Mouse (Mus musculus) heart, adult 18-20 months (tissue): ENCODE measurements at regions not wholly inside any gene's neighbourhood (a gene's known extent, or its start where the extent isn't known, plus 50 kb on each side); places are given as distances from the start of the nearest gene placed in this dataset.
A peak's percentile ranks its signal among the peaks of the same experiment; 100 is the strongest.

ENCODE experiments used
- DNase-seq, 2 experiments: peaks; one replicate each; pipeline ENCODE4 v3.0.0; 2021 to 2022; ENCODE audit warnings: mixed read lengths in 1 of 2

DNA sequence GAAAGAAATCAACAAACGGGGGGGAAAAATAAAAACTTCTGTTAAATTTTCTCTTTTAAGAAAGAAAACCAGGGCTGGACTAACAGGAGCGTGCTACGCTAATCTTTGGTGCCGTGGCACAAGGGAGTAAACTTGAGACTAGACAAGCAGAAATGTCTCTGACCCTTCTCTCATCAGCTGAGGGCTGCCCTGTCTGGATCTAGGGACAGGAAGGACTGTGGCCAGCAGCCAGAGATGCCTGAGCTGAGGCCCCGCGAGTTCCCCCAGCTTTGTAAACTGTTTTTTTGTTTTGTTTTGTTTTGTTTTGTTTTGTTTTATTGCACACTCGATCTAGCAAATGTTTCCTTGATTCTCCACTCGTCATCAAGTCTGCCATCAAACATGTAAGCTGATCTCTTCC, 239.4 kb upstream of the Lrig3 start:
- no peak for DNase-seq

- no peak for DNase-seq
Measured at GRCm38 (mm10) chr10:125735744-125736494, 230.0 kb upstream of the Lrig3 start.

DNA sequence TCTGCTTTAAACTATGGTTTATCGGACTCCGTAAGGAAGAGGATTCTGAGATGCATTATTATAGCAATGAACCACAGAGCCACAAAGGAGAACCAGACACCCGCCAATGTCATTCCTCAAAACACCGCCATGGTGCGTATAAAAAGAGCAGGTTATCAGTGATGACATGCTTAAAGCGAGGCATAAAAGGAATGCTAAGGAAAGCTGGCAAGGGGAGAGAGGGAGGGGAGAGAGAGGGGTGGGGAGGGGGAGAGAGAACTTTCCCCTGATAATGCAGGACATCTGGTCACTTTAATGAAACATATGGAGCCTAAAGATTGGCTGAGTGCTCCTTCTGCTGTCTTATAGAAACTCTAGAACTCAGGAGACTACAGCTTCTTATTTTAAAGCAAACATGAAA, 222.8 kb upstream of the Lrig3 start:
- no peak for DNase-seq

- no peak for DNase-seq
Measured at GRCm38 (mm10) chr10:125749031-125749585, 216.9 kb upstream of the Lrig3 start.

- DNase-seq, result no peak
Measured at GRCm38 (mm10) chr10:125752506-125753218, 213.3 kb upstream of the Lrig3 start.

GRCm38 (mm10) chr10:125759171-125759570, 206.8 kb upstream of the Lrig3 start:
- no peak for DNase-seq

DNA sequence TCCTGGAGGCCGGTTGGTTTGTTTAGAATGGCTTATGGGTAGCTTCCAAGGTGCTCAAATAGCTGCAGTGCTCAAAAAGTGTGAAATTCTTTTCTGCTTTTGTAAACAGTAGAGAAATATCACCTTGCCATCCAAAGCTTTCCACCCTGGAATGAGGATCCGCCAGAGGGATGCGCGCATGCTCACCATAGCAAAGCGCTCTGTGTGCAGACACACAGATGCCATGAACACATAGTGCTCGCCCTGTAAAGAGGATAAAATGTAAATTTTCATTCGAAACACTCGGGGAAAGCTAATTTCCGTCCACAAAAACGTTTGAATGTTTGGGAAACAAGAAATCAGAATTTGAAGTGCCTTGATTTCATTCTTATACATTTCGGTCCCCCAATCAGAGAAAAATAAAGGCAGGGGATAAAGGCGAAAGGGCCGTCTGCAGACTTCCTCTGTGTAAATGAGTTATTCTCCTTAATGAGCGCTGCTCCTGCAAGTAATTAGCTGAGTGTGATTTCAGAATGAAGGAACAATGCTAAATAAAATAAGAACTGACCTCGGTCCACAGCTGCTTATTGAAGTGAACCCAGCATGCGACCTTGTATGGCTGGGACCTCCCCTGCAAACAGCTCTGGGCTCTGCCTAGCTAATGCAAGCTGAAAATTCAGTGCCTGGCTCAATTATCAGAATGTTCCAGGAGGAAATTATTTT, 203.4 kb upstream of the Lrig3 start:
- no peak for DNase-seq

GRCm38 (mm10) chr10:125764402-125765102, 201.4 kb upstream of the Lrig3 start:
- peak in 1 of 2 experiments; percentile 7 for DNase-seq

- DNase-seq, result no peak
Measured at GRCm38 (mm10) chr10:125765103-125765820, 200.7 kb upstream of the Lrig3 start.

GRCm38 (mm10) chr10:125768281-125768680, 197.7 kb upstream of the Lrig3 start:
- DNase-seq, result no peak

- no peak for DNase-seq
Measured at GRCm38 (mm10) chr10:125773541-125773940, 192.4 kb upstream of the Lrig3 start.

DNA sequence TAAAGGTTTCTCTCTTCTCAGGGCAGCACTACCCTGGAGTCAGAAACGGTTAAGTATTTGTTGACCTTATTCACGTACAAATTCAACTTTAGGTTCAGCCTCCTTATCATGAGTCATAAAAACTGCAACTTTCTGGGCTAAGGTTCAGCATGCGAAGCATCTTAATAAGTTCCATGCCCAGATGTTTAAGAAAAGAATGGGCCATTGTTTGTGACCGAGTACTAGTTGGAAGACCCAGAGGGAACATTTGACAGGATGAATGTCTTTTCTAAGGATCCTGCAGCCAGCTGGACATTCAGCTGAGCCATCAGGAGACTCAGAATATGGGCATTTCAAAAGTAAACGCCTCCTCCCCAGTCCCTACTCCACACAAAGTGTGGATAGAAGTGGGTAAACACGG, 183.5 kb upstream of the Lrig3 start:
- DNase-seq, result no peak

GRCm38 (mm10) chr10:125784896-125785295, 181.1 kb upstream of the Lrig3 start:
- DNase-seq, result peak in 1 of 2 experiments; percentile 22

- no peak for DNase-seq
Measured at GRCm38 (mm10) chr10:125785448-125786196, 180.3 kb upstream of the Lrig3 start.

- DNase-seq, result no peak
Measured at GRCm38 (mm10) chr10:125786197-125786879, 179.6 kb upstream of the Lrig3 start.

DNA sequence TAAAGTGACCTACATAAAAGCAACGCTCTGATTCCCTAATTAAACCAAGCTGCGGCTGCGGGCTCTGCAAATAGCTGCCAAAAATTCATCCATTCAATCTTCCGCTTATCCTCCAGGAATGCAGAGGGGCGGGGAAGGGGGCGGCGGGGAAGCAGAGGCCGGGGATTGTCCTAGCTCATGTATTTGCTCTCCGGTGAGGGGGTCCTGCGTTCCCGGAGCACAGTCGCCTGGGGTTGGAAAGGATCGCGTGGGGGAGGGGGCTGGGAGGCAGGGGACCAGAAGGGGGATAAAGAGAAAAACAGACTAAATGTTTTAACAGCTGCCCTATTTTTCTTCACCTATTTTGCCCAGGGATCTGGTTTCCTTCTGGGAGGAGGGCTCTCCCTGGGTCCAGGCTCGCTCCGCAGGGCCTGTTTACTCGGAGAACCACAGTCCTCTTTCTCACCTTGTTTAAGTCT, 179.1 kb upstream of the Lrig3 start:
- no peak for DNase-seq

DNA sequence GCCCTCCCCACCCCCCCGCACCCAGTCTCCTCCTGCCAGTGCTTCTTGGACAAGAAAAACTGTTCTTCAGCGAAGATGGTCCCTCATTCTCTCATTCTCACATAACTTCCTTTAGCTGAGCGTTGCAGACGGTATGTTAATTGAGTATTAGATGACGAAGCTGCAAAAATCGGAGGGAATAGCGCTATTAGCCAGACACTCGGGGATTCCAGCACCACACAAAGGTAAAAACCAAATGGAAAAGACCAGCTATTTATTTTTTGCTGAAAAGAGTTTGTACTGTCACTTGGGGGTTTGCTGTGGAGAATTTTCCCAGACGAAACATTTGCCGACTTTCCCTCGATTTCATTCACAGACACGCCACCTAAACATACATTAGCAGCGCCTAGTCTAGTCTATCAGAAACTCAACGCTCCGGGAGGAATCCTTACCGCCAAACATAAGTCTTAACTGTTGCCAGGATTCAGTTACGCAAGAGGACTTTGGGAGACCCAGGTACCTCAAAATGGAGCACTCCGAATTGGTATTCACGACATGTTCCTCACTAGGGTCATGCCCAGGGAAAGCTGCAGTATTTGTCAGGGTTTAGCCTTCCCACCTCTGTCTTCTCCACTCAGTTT, 178.4 kb upstream of the Lrig3 start:
- no peak for DNase-seq

DNA sequence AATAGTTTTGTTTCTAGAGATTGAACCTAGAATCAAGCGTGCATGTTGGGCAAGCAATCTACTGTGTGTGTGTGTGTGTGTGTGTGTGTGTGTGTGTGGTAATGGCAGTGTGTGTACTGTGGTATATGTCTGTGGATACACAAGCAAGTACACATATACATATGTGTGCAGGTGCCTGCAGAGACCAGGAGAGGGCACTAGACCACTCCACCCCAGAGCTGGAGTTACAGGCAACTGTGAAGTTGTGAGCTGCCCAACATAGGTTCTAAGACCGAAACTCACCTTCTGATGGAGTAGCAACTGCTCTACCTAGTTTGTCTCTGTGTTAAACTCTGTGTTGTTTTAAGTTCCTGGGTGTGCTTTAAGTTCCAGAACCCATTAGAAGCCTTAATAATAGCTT, 177.7 kb upstream of the Lrig3 start:
- DNase-seq, result no peak

DNA sequence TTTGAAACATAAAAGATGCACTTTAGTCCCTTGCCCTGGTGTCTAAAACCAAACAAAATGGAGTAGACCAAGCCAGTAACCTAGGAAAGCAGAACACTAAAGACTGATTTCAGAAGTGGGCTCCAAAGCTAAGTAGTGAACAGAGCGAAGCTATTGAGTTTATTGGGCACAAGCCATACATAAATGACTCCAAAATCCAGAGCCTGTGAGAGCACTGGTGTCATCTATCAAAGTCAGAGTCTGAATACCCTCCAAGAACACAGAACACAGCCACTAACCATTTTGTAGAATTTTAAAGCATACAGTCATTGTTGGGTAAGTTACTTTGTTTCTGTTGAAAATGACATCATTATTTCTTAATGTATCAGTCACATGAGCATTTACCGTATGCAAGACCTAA, 175.0 kb upstream of the Lrig3 start:
- DNase-seq, result no peak

- DNase-seq, result no peak
Measured at GRCm38 (mm10) chr10:125794504-125794903, 171.5 kb upstream of the Lrig3 start.
